Mouse (Mus musculus) gastrocnemius, postnatal 14 days (tissue): ENCODE data around the gene Tmem53. TPM values are rescaled to one million over a fixed set of nuclear protein-coding genes. Genes with fewer than 3 reads are reported as not detected.
A peak's percentile ranks its signal among the peaks of the same experiment; 100 is the strongest.

ENCODE experiments used
- DNase-seq: peaks from one replicate; pipeline ENCODE4 v3.0.0; 2021; ENCODE audit warnings: mixed read lengths
- intact Hi-C: fragments of 180-260 bp; cut with DNase I; formaldehyde crosslinking; loops from one replicate; pipeline ENCODE4 v1.15.1; 2025; ENCODE audit warnings: low total_unique reads
- total RNA-seq, 2 experiments: library from RNA; stranded (reverse); gene quantifications; 2 replicates each; pipeline ENCODE4 v1.2.3; 2021

Tmem53 gene
- total RNA-seq, 2 experiments from 2014 or later: 4.0 to 5.9 TPM

- intact Hi-C loops: no loop called here
- DNase-seq: no peak
These were observed 52.7 kb downstream of the Tmem53 start for GRCm38 (mm10) chr4:117304239-117305025.

- DNase-seq: no peak
- intact Hi-C loops: no loop called here
These were observed 53.7 kb downstream of the Tmem53 start for GRCm38 (mm10) chr4:117305461-117305860.

GRCm38 (mm10) chr4:117307270-117307669 lies 55.5 kb downstream of the Tmem53 start:
- no peak for DNase-seq
- intact Hi-C loops: no loop called here

- no peak for DNase-seq
- intact Hi-C loops: no loop called here
These were observed 57.7 kb downstream of the Tmem53 start for GRCm38 (mm10) chr4:117309427-117309826.

- intact Hi-C loops: loop anchor here (2.0 kb wide), 1 partner anchor 41 kb away; no protein-coding TSS in a partner anchor
- no peak for DNase-seq
These were observed 60.1 kb downstream of the Tmem53 start for GRCm38 (mm10) chr4:117311891-117312290.

- intact Hi-C loops: loop anchor here (2.0 kb wide), 1 partner anchor 42 kb away; no protein-coding TSS in a partner anchor
- no peak for DNase-seq
These were observed 60.8 kb downstream of the Tmem53 start for GRCm38 (mm10) chr4:117312416-117313084.

GRCm38 (mm10) chr4:117313085-117313424 lies 61.3 kb downstream of the Tmem53 start:
- intact Hi-C loops: loop anchor here (2.0 kb wide), 1 partner anchor 42 kb away; no protein-coding TSS in a partner anchor
- DNase-seq: no peak

- DNase-seq: no peak
- intact Hi-C loops: no loop called here
These were observed 63.2 kb downstream of the Tmem53 start for GRCm38 (mm10) chr4:117314849-117315500.

- intact Hi-C loops: no loop called here
These were observed 65.0 kb downstream of the Tmem53 start for GRCm38 (mm10) chr4:117316800-117317199.

GRCm38 (mm10) chr4:117317701-117318190 lies 66.0 kb downstream of the Tmem53 start:
- peak; percentile 45 for DNase-seq
- intact Hi-C loops: no loop called here

More at GRCm38 (mm10) chr4:117316800-117317199, 65.0 kb downstream of the Tmem53 start:
- no peak for DNase-seq

Other genes starting within 250 kb of the Tmem53 start
- gene Eif2b3, start 232.5 kb upstream of the Tmem53 start, total RNA-seq: 10 to 100 TPM; 22.0 to 24.8 TPM
- 1 to 10 TPM; 3.8 to 5.9 TPM for gene Ptch2, start 155.9 kb upstream of the Tmem53 start, total RNA-seq
- 1 to 10 TPM; 3.3 to 3.6 TPM for gene Btbd19, start 126.2 kb upstream of the Tmem53 start, total RNA-seq
- gene Tctex1d4, start 125.2 kb upstream of the Tmem53 start, total RNA-seq: not detected
- gene Plk3, start 118.0 kb upstream of the Tmem53 start, total RNA-seq: under 1 TPM; 0.91 to 0.96 TPM
- 100 to 1,000 TPM; 786 to 929 TPM for gene Rps8, start 95.7 kb upstream of the Tmem53 start, total RNA-seq
- gene Kif2c, start 69.3 kb upstream of the Tmem53 start, total RNA-seq: 1 to 10 TPM; 1.6 to 1.8 TPM
- not detected for gene Armh1, start 174 bp downstream of the Tmem53 start, total RNA-seq
- gene Rnf220, start 245.1 kb downstream of the Tmem53 start, total RNA-seq: 10 to 100 TPM; 38.0 to 38.5 TPM